26 mouse cellular contexts compared by ENCODE assay signal in the genomic region with DNA sequence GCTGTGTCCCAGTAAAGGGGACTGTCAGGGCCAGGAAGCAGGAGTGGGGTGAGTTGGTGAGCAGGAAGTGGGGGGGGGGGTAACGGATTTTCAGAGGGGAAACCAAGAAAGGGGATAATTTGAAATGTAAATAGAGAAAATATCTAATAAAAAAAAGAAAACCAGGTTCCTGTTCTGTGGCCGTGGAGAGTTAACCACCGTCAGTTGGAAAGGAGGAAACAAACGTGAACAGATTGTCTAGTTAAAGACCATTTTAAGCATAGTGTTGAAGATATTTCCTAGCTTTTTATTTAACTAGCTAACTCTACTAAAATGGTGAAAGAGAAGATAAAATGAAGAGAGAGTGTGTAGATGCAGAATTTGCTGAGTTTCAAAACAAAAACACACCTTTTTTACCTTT.
"Had no signal": no experiment of that assay in that cellular context is flagged by ENCODE, and none has a peak within 500 bp of the region (broad histone marks: within the 10 kb centered on the region; RNA-seq: fewer than 3 reads in every experiment).

No protein-coding gene starts in this region.

- H3K9ac ChIP-seq: heart, embryonic 12.5 days; hindbrain, embryonic 12.5 days; hindbrain, embryonic 14.5 days; intestine, embryonic 15.5 days; limb, embryonic 12.5 days had no signal

- H3K36me3 ChIP-seq: heart, embryonic 12.5 days; hindbrain, embryonic 10.5 days; hindbrain, embryonic 12.5 days; intestine, embryonic 15.5 days; limb, embryonic 10.5 days; limb, embryonic 12.5 days had no signal

- H3K27ac ChIP-seq: gastrocnemius, adult 2 months; heart, adult 2 months; hindbrain, embryonic 10.5 days; hindbrain, embryonic 12.5 days; hindbrain, embryonic 14.5 days; intestine, embryonic 15.5 days; layer of hippocampus, adult 2 months; left cerebral cortex, adult 2 months; limb, embryonic 10.5 days; limb, embryonic 12.5 days had no signal

- DNase-seq: gastrocnemius, adult 2 months; gastrocnemius, postnatal 10 days; gastrocnemius, postnatal 25 days; heart, adult 11 months; heart, adult 2 months; heart, postnatal 10 days; heart, postnatal 4 days; kidney, adult 18-20 months; kidney, adult 8-10 months; kidney, postnatal 10 days; kidney, postnatal 25 days; kidney, postnatal 4 days; liver had no signal

- H3K4me3 ChIP-seq: gastrocnemius, adult 2 months; heart, adult 2 months; heart, embryonic 12.5 days; hindbrain, embryonic 10.5 days; hindbrain, embryonic 12.5 days; intestine, embryonic 15.5 days; layer of hippocampus, adult 2 months; left cerebral cortex, adult 2 months; limb, embryonic 10.5 days; limb, embryonic 12.5 days had no signal

- ATAC-seq: hindbrain, embryonic 16.5 days; inflammation-experienced regulatory T-cells, adult 6 months; intestine, embryonic 15.5 days; intestine, postnatal 0 days had no signal

- H3K27me3 ChIP-seq: heart, embryonic 12.5 days; hindbrain, embryonic 12.5 days; intestine, embryonic 15.5 days; limb, embryonic 12.5 days had no signal

- H3K9me3 ChIP-seq: heart, embryonic 12.5 days; hindbrain, embryonic 10.5 days; hindbrain, embryonic 12.5 days; intestine, embryonic 15.5 days; limb, embryonic 10.5 days; limb, embryonic 12.5 days had no signal

- H3K4me1 ChIP-seq: heart, embryonic 12.5 days; hindbrain, embryonic 10.5 days; hindbrain, embryonic 12.5 days; intestine, embryonic 15.5 days; limb, embryonic 10.5 days; limb, embryonic 12.5 days had no signal

- H3K4me2 ChIP-seq: heart, embryonic 12.5 days; hindbrain, embryonic 12.5 days; hindbrain, embryonic 14.5 days; intestine, embryonic 15.5 days; limb, embryonic 12.5 days; liver, embryonic 11.5 days had no signal
